Mouse (Mus musculus): ENCODE data around the gene Gm20854. TPM values are rescaled to one million over a fixed set of nuclear protein-coding genes. Genes with fewer than 3 reads are reported as not detected.

Gm20854 gene
- polyA plus RNA-seq (2017; shearing (Covaris generic)): not detected

DNA sequence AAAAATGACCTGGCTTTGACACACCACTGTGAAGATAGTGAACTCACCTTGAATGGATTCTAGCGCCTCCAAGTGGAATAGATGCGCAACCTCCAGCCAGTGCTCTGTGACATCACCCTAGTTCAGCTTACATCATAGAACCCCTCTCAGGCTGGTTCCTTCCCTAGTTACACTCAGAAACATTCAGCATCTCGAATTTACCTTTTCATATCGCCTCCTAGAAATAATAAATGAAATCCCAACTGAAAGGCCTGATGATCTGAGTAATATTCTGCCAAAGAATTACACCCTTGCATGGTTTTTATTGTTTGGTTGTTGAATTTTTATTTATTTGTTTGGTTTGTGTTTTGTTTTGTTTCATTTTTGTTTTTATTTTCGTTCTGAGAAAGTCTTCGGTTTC is at the start of gene Gm20854:
TSS of gene Gm20854 (minus strand) at position 101 of the 400 bp plus-strand sequence.

